ENCODE assay signal across 8 mouse cellular contexts in the genomic region with DNA sequence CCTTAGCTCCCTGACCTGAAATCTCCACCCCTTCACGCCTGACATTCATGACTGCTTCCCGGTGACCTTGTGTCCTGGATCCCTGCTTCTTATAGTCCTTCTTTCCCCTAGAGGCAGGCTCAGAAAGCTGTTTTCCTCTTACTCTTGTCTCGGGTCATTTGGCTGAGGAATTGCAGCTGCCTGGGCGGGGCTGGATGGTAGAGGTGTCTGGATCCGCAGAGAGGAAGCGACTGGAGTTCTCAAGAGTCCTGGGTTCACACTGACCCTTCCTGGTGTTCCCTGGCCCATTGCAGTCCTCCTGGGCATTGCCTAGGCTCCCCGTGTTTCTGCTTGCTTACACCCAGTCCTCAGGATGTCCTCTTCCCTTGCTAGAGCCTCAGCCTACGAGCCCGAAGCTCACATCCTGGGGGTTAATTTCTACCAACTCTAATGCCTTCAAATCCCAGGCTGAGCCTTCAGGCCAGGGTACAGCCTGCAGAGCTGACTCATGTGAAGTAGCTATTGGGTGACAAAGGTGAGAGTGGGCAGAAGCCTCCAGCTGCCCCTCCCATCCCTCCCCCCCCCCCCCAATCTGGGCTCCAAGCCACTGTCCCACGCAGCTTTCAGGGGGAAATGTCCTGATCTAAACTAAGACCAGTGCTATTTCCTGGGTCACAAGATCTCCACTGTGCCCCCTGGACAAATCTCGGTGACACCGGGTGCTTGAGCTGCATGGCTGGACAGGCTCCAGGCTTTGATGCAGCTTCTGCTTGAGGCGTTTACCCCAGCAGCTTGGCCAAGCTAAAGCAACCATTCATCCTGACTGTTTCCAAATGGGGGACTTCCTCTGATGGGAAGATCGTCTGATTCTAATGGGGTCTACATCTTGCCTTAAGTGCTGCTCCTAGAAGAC. TPM values are rescaled to one million over a fixed set of nuclear protein-coding genes. Genes with fewer than 3 reads are reported as not detected.
DNase-seq lines count a peak whose midpoint lies in the region; ATAC-seq and TF ChIP-seq lines count a peak whose summit lies in the region.

No protein-coding gene starts in this region.

- no peak overlapping the region; the same call in 1 of the 2 replicates for H3K4me3 ChIP-seq in spleen, adult 2 months (ENCODE audit: extremely low read depth, insufficient read depth, insufficient read length)
- H3K4me3 ChIP-seq in midbrain, embryonic 16.5 days (ENCODE audit: low read depth, low read length): peak overlapping the region; percentile 39

- peak overlapping the region; percentile 68 for H3K9ac ChIP-seq in midbrain, embryonic 16.5 days (ENCODE audit: low read depth, low read length)

- ATAC-seq in midbrain, embryonic 16.5 days: no peak; the same call in 1 of the 2 replicates
- no peak; the same call in 1 of the 2 replicates for ATAC-seq in erythroid progenitor cell, adult 5-6 weeks (replicated peaks; ENCODE audit: low FRiP score, poor library complexity, severe bottlenecking)

- H3K9me3 ChIP-seq in midbrain, embryonic 16.5 days (replicated peaks; ENCODE audit: control insufficient read depth, low read length, poor library complexity, severe bottlenecking): no peaks in the 10 kb centered on the region

- no peaks in the 10 kb centered on the region for H3K36me3 ChIP-seq in spleen, adult 2 months (ENCODE audit: control insufficient read depth, insufficient read depth, low read length)
- no peaks in the 10 kb centered on the region for H3K36me3 ChIP-seq in midbrain, embryonic 16.5 days (ENCODE audit: control insufficient read depth, insufficient read depth, low read length)

- H3K4me1 ChIP-seq in spleen, adult 2 months (ENCODE audit: control insufficient read depth, insufficient read depth, insufficient read length): peaks cover 17% of the 10 kb centered on the region
- peaks cover 6% of the 10 kb centered on the region for H3K4me1 ChIP-seq in midbrain, embryonic 16.5 days (ENCODE audit: control insufficient read depth, insufficient read depth, low read length)

- WGBS in spleen, adult 2 months: 57% methylated on average over 14 of the region's 14 CpGs
- WGBS in midbrain, embryonic 16.5 days: 29% methylated on average over 14 of the region's 14 CpGs

- no peak for DNase-seq in spleen, adult 2 months (ENCODE audit: low read depth in 1 of 2, low spot score in 2 of 2)
- no peak for DNase-seq in spleen, postnatal 14 days (ENCODE audit: low spot score in 2 of 2)
- DNase-seq in embryo, embryonic 9.5 days (ENCODE audit: extremely low spot score): peak; percentile 54
- peak; percentile 62 to 67 for DNase-seq in heart, postnatal 10 days
- peak; percentile 79 to 85 for DNase-seq in kidney, postnatal 4 days
- DNase-seq in c-Kit-positive CD71-positive TER-119-positive erythroid progenitor cells, embryonic 14.5 days (ENCODE audit: low spot score): no peak

- TF ChIP-seq CTCF in spleen, adult 2 months (IDR thresholded peaks at IDR 0.05; ENCODE audit: extremely low read depth, insufficient read depth, insufficient read length, insufficient replicate concordance): no peak

- no peak for TF ChIP-seq POLR2A in spleen, adult 2 months (IDR thresholded peaks at IDR 0.05; ENCODE audit: low read depth, low read length)

- no peaks in the 10 kb centered on the region for H3K27me3 ChIP-seq in spleen, adult 2 months (ENCODE audit: control insufficient read depth, insufficient read depth, low read length)
- no peaks in the 10 kb centered on the region for H3K27me3 ChIP-seq in midbrain, embryonic 16.5 days (ENCODE audit: control insufficient read depth, insufficient read depth, low read depth, low read length)

- intact Hi-C loops in heart, postnatal 10 days (cut with DNase I): loop anchor here (1.0 to 10.0 kb wide), 5 partner anchors 30 to 660 kb away; no protein-coding TSS in a partner anchor

- peak overlapping the region; percentile 49; the same call in 1 of the 2 replicates for H3K27ac ChIP-seq in spleen, adult 2 months (ENCODE audit: insufficient read depth, low read length)
- H3K27ac ChIP-seq in midbrain, embryonic 16.5 days (ENCODE audit: low read length): no peak overlapping the region

- H3K4me2 ChIP-seq in midbrain, embryonic 16.5 days (ENCODE audit: low read length): peak overlapping the region; percentile 73

RNA-seq across cellular contexts. Expression of gene Slc16a1, which starts 36.1 kb away (rescaled TPM):
- 27.1 and 30.2 TPM in 2 replicates for polyA plus RNA-seq in spleen, adult 2 months (2012; rRNA removed)
- total RNA-seq in heart, postnatal 10 days (2021): 100 to 1,000 TPM; 173 to 202 TPM
- 8.9 and 10.2 TPM in 2 replicates for polyA plus RNA-seq in midbrain, embryonic 16.5 days (2015; fragmentation: Nextera tagmentation; extraction: Ambion mirVana)
- total RNA-seq in erythroid progenitor cell, adult 5-6 weeks (2015; ENCODE audit: low replicate concordance): 334 and 364 TPM in 2 replicates
- 431 and 500 TPM in 2 replicates for total RNA-seq in erythroid progenitor cell, adult 5-6 weeks (2017; ENCODE audit: low replicate concordance)

Comparison
In these comparisons a context has a peak if more than half of its experiments do, and no peak if none do; other contexts are left out.
1. DNase-seq: peak in embryo, embryonic 9.5 days (single experiment), heart, postnatal 10 days (2 of 2) and kidney, postnatal 4 days (2 of 2); none in spleen, adult 2 months (0 of 2), spleen, postnatal 14 days (0 of 2) and c-Kit-positive CD71-positive TER-119-positive erythroid progenitor cells, embryonic 14.5 days (single experiment).